Mouse (Mus musculus): Measurements from ENCODE around the gene Tbcd. TPM values are rescaled to one million over a fixed set of nuclear protein-coding genes. Genes with fewer than 3 reads are reported as not detected.
A peak's percentile ranks its signal among the peaks of the same experiment; 100 is the strongest.

Tbcd gene
- total and polyA plus RNA-seq, 3 experiments: 62.1 to 86.7 (median 70.4) TPM

GRCm38 (mm10) chr11:121559527-121560293, 108.0 kb downstream of the Tbcd start:
- Histone ChIP-seq H3K36me3 (replicated peaks in 1 of 2; ENCODE audit: control insufficient read depth in 1 of 2, insufficient read depth in 1 of 2, low read length in 1 of 2) (peaks cover 8 to 57% of the 10 kb centered on the region in 2 experiments), H3K4me2 (ENCODE audit: insufficient read depth, low read depth, poor library complexity, severe bottlenecking) (no peak overlapping the region), H3K27ac (ENCODE audit: insufficient read depth, low read depth) (no peak overlapping the region), H3K27me3 (replicated peaks) (no peaks in the 10 kb centered on the region), H3K79me2 (replicated peaks; ENCODE audit: control insufficient read depth, extremely low read depth, insufficient read depth, poor library complexity, severe bottlenecking) (no peaks in the 10 kb centered on the region), H3K4me1 (ENCODE audit: control insufficient read depth in 1 of 2, insufficient read depth in 2 of 2) (peaks cover 2 to 47% of the 10 kb centered on the region in 2 experiments; a peak in 3 of 4 replicates), H3K4me3 (replicated peaks in 1 of 3; ENCODE audit: low read depth in 2 of 3, low read length in 2 of 3, poor library complexity in 1 of 3) (no peak overlapping the region), H3K9me3 (replicated peaks; ENCODE audit: low read length) (no peaks in the 10 kb centered on the region), H3K9ac (ENCODE audit: insufficient read depth, low read depth) (no peak overlapping the region)
- dilution Hi-C loops (cut with MboI; ENCODE audit: extremely low pct_ligation_motif_present, extremely low pct_unique_long_range_greater_than_20kb, low sequenced_read_pairs) (no loop called here), in situ Hi-C loops (cut with MboI; ENCODE audit: low pct_ligation_motif_present, low pct_unique_long_range_greater_than_20kb, low sequenced_read_pairs) (no loop called here)
- DNase-seq (ENCODE audit: extremely low read depth): no peak
- TF ChIP-seq USF1 (IDR thresholded peaks at IDR 0.05; ENCODE audit: low read depth, low read length) (no peak), IRF4 (IDR thresholded peaks at IDR 0.05; ENCODE audit: low read depth, low read length) (no peak), RCOR1 (conservative IDR thresholded peaks at IDR 0.05; ENCODE audit: low read depth, low read length) (no peak), GABPA (IDR thresholded peaks at IDR 0.05; ENCODE audit: insufficient replicate concordance, low read depth, low read length) (no peak), MAX (IDR thresholded peaks at IDR 0.05; ENCODE audit: low read length) (no peak), MAZ (IDR thresholded peaks at IDR 0.05; ENCODE audit: low read depth, low read length) (no peak), MEF2A (IDR thresholded peaks at IDR 0.05; ENCODE audit: borderline replicate concordance, low read depth, low read length) (no peak), CHD2 (IDR thresholded peaks at IDR 0.05; ENCODE audit: low read length) (no peak), MXI1 (IDR thresholded peaks at IDR 0.05; ENCODE audit: low read depth, low read length) (no peak), UBTF (IDR thresholded peaks at IDR 0.05; ENCODE audit: low read depth, low read length) (no peak), JUND (conservative IDR thresholded peaks at IDR 0.05; ENCODE audit: low read depth, low read length) (no peak), EP300 (IDR thresholded peaks at IDR 0.05; ENCODE audit: low read length) (no peak), MYC (IDR thresholded peaks at IDR 0.05; ENCODE audit: low read depth, low read length) (no peak)

- in situ Hi-C loops (cut with MboI; ENCODE audit: low pct_ligation_motif_present, low pct_unique_long_range_greater_than_20kb, low sequenced_read_pairs) (no loop called here), dilution Hi-C loops (cut with MboI; ENCODE audit: extremely low pct_ligation_motif_present, extremely low pct_unique_long_range_greater_than_20kb, low sequenced_read_pairs) (no loop called here)
- no peak overlapping the region for H3K4me2 ChIP-seq (ENCODE audit: insufficient read depth, low read depth, poor library complexity, severe bottlenecking)
- H3K4me1 ChIP-seq (ENCODE audit: control insufficient read depth in 1 of 2, insufficient read depth in 2 of 2): peaks cover 2 to 47% of the 10 kb centered on the region in 2 experiments; a peak in 3 of 4 replicates
- peak; percentile 33 for DNase-seq (ENCODE audit: extremely low read depth)
- no peak overlapping the region for H3K27ac ChIP-seq (ENCODE audit: insufficient read depth, low read depth)
- H3K79me2 ChIP-seq (replicated peaks; ENCODE audit: control insufficient read depth, extremely low read depth, insufficient read depth, poor library complexity, severe bottlenecking): no peaks in the 10 kb centered on the region
- H3K9ac ChIP-seq (ENCODE audit: insufficient read depth, low read depth): no peak overlapping the region
- no peaks in the 10 kb centered on the region for H3K27me3 ChIP-seq (replicated peaks)
- no peaks in the 10 kb centered on the region for H3K9me3 ChIP-seq (replicated peaks; ENCODE audit: low read length)
- peaks cover 8 to 62% of the 10 kb centered on the region in 2 experiments for H3K36me3 ChIP-seq (replicated peaks in 1 of 2; ENCODE audit: control insufficient read depth in 1 of 2, insufficient read depth in 1 of 2, low read length in 1 of 2)
- TF ChIP-seq CTCF (conservative IDR thresholded peaks at IDR 0.05 in 1 of 2, IDR thresholded peaks at IDR 0.05 in 1 of 2; ENCODE audit: low read depth in 2 of 2, low read length in 2 of 2) (peak; percentile 13 to 34; a peak in 2 of 4 replicates), E2F4 (IDR thresholded peaks at IDR 0.05; ENCODE audit: insufficient replicate concordance, low read depth, low read length) (no peak)
- no peak overlapping the region for H3K4me3 ChIP-seq (replicated peaks in 1 of 3; ENCODE audit: low read depth in 2 of 3, low read length in 2 of 3, poor library complexity in 1 of 3)
These were observed 108.5 kb downstream of the Tbcd start for GRCm38 (mm10) chr11:121560294-121560663.

Measured in CH12.LX (cell line).